Comparison of ENCODE assay signal across 14 mouse cellular contexts in genomic region chr14:79288280-79288679, GRCm38 (mm10). TPM values are rescaled to one million over a fixed set of nuclear protein-coding genes. Genes with fewer than 3 reads are reported as not detected.
DNase-seq lines count a peak whose midpoint lies in the region; ATAC-seq and TF ChIP-seq lines count a peak whose summit lies in the region.
"Had no signal": no experiment of that assay in that cellular context is flagged by ENCODE, and none has a peak within 500 bp of the region (broad histone marks: within the 10 kb centered on the region; RNA-seq: fewer than 3 reads in every experiment).

No protein-coding gene starts in this region.

- 75% methylated on average over 3 of the region's 3 CpGs for WGBS in kidney, adult 2 months
- 73% methylated on average over 3 of the region's 3 CpGs for WGBS in hindbrain, embryonic 12.5 days

- H3K9ac ChIP-seq in hindbrain, embryonic 12.5 days = no peak overlapping the region
- H3K9ac ChIP-seq: neural tube, embryonic 13.5 days; stomach, embryonic 15.5 days had no signal

- DNase-seq in kidney, adult 2 months = no peak
- no peak for DNase-seq in kidney, adult 8-10 months
- DNase-seq in c-Kit-negative CD71-positive TER-119-positive erythroid progenitor cells, embryonic 14.5 days (ENCODE audit: low read depth, low spot score) = peak; percentile 58
- DNase-seq in frontal cortex, postnatal 25 days (ENCODE audit: low spot score in 2 of 2) = no peak
- DNase-seq: cerebellum, adult 11-12 months had no signal

- H3K36me3 ChIP-seq in kidney, adult 2 months (ENCODE audit: control insufficient read depth, insufficient read depth, low read length) = no peaks in the 10 kb centered on the region
- no peaks in the 10 kb centered on the region for H3K36me3 ChIP-seq in hindbrain, embryonic 12.5 days
- H3K36me3 ChIP-seq: neural tube, embryonic 13.5 days; stomach, embryonic 15.5 days had no signal

- no peaks in the 10 kb centered on the region for H3K4me1 ChIP-seq in kidney, adult 2 months (ENCODE audit: control insufficient read depth, insufficient read depth, low read length)
- peaks cover 28% of the 10 kb centered on the region for H3K4me1 ChIP-seq in hindbrain, embryonic 12.5 days

- no peak for TF ChIP-seq POLR2A in kidney, adult 2 months (IDR thresholded peaks at IDR 0.05; ENCODE audit: low read depth, low read length)

- no peak overlapping the region for H3K27ac ChIP-seq in kidney, adult 2 months (ENCODE audit: insufficient read depth, low read depth, low read length)
- H3K27ac ChIP-seq in hindbrain, embryonic 12.5 days = no peak overlapping the region
- H3K27ac ChIP-seq: macrophage; neural tube, embryonic 13.5 days; stomach, embryonic 15.5 days had no signal

- ATAC-seq in CD4-positive, CD25-positive, alpha-beta regulatory T cell, adult 4 months = peak; percentile 56
- ATAC-seq in neutrophil, adult 5-6 weeks (ENCODE audit: extremely low read depth, insufficient number of reproducible peaks, low FRiP score, poor library complexity, severe bottlenecking) = peak; percentile 46; the same call in 1 of the 2 replicates
- no peak for ATAC-seq in hindbrain, embryonic 12.5 days (ENCODE audit: low FRiP score)
- ATAC-seq in megakaryocyte-erythroid progenitor cell, adult 5-6 weeks (replicated peaks; ENCODE audit: low FRiP score, low TSS enrichment, poor library complexity, severe bottlenecking) = no peak
- ATAC-seq: hindbrain, embryonic 16.5 days had no signal

- no peak overlapping the region for H3K4me3 ChIP-seq in kidney, adult 2 months (ENCODE audit: insufficient read depth, low read depth, low read length)
- no peak overlapping the region for H3K4me3 ChIP-seq in hindbrain, embryonic 12.5 days
- H3K4me3 ChIP-seq: neural tube, embryonic 13.5 days; stomach, embryonic 15.5 days had no signal

- H3K4me2 ChIP-seq in hindbrain, embryonic 12.5 days (replicated peaks) = no peak overlapping the region
- H3K4me2 ChIP-seq: neural tube, embryonic 13.5 days; stomach, embryonic 15.5 days had no signal

- H3K9me3 ChIP-seq in hindbrain, embryonic 12.5 days (replicated peaks) = no peaks in the 10 kb centered on the region
- H3K9me3 ChIP-seq: neural tube, embryonic 13.5 days; stomach, embryonic 15.5 days had no signal

- peak; percentile 49 for TF ChIP-seq CTCF in kidney, adult 2 months (conservative IDR thresholded peaks at IDR 0.05; ENCODE audit: insufficient read depth, insufficient read length, low read depth, low read length)

- no peaks in the 10 kb centered on the region for H3K27me3 ChIP-seq in kidney, adult 2 months (replicated peaks; ENCODE audit: control insufficient read depth, insufficient read depth, low read length)
- H3K27me3 ChIP-seq in hindbrain, embryonic 12.5 days = no peaks in the 10 kb centered on the region
- H3K27me3 ChIP-seq: stomach, embryonic 15.5 days had no signal

RNA-seq across cellular contexts. Expression of gene Rgcc, which starts 13.2 kb away (rescaled TPM):
- 91.9 and 108 TPM in 2 replicates for polyA plus RNA-seq in kidney, adult 2 months (2012; rRNA removed)
- 10 to 100 TPM; 20.3 to 29.3 TPM for polyA plus RNA-seq in CD4-positive, CD25-positive, alpha-beta regulatory T cell, adult 4 months (2017; shearing (Covaris generic))
- total RNA-seq in neutrophil, adult 5-6 weeks (2017) = 20.3 and 20.8 TPM in 2 replicates
- 32.4 and 41.0 TPM in 2 replicates for polyA plus RNA-seq in hindbrain, embryonic 12.5 days (2016; fragmentation: Nextera tagmentation; extraction: Ambion mirVana)
- 35.8 and 39.4 TPM in 2 replicates for total RNA-seq in megakaryocyte-erythroid progenitor cell, adult 5-6 weeks (2014; fragmentation: Nextera tagmentation)
- 18.5 and 30.4 TPM in 2 replicates for total RNA-seq in megakaryocyte-erythroid progenitor cell, adult 5-6 weeks (2017)

RNA-seq across cellular contexts. Expression of gene Zfp957, which starts 41.1 kb away (rescaled TPM):
- not detected in 2 replicates for polyA plus RNA-seq in kidney, adult 2 months (2012; rRNA removed)
- not detected for polyA plus RNA-seq in CD4-positive, CD25-positive, alpha-beta regulatory T cell, adult 4 months (2017; shearing (Covaris generic))
- not detected in 2 replicates for total RNA-seq in neutrophil, adult 5-6 weeks (2017)
- polyA plus RNA-seq in hindbrain, embryonic 12.5 days (2016; fragmentation: Nextera tagmentation; extraction: Ambion mirVana) = 0.19 TPM in 1 of 2 replicates, not detected in the other
- not detected in 2 replicates for total RNA-seq in megakaryocyte-erythroid progenitor cell, adult 5-6 weeks (2014; fragmentation: Nextera tagmentation)
- total RNA-seq in megakaryocyte-erythroid progenitor cell, adult 5-6 weeks (2017) = not detected in 2 replicates
- total RNA-seq: gastrocnemius, postnatal 4 days had no signal
- polyA plus RNA-seq: hindbrain, embryonic 16.5 days; macrophage; neural tube, embryonic 13.5 days; stomach, embryonic 15.5 days had no signal

Comparison
In these comparisons a context has a peak if more than half of its experiments do, and no peak if none do; other contexts are left out.
1. ATAC-seq: peak in CD4-positive, CD25-positive, alpha-beta regulatory T cell, adult 4 months (single experiment) and neutrophil, adult 5-6 weeks (single experiment); none in hindbrain, embryonic 12.5 days (single experiment) and megakaryocyte-erythroid progenitor cell, adult 5-6 weeks (single experiment).